Mouse (Mus musculus) retina, embryonic 14.5 days (tissue): ENCODE measurements around the gene Emc7.

Experiments
- DNase-seq: peaks from one replicate; pipeline ENCODE4 v3.0.0-alpha.2; 2015; ENCODE audit warnings: low spot score

Gene Emc7

DNA sequence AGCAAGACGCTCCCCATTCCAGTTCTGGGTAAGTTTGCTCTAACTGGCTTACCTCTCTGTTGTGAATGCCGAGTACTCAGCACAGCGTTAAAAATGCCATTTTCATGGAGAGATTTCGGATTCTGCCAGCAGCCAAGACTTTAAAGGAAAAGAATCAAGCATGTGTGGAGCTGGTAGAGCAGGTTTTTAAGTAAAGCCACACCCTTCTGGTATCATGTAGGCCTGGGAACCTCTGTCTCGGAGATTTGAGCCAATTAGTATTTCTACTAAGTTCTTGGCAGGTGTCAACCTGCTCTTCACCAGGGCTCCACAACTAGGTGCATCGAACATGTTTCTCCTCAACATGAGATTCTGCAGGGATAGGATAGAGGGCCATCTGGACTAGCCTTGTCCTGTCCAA is 21.8 kb downstream of the Emc7 start:
- no peak for DNase-seq

GRCm38 (mm10) chr2:112480669-112481068 is 25.9 kb downstream of the Emc7 start, which contains the start of gene Chrm5:
Gene Chrm5, minus strand, starts transcription at chr2:112480769.
- no peak for DNase-seq

DNA sequence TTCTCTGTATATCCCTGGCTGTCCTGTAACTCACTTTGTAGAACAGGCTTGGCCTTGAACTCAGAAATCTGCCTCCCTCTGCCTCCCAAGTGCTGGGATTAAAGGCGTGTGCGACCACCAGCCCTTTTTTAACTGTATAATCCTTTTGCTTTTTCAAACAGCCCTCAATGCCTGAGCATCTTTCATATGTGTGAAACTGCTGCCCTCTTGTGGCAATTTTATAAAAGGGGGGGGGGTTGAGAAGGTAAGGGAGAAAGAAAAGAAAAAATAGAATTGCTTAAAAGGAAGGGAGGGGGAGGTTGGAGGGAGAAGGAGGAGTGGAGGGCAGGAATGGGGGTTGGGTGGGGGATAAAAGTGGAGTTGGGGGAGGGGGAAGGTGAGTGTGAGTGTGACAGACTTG is 26.8 kb downstream of the Emc7 start:
- DNase-seq: peak; percentile 80

GRCm38 (mm10) chr2:112482533-112483333 is 27.9 kb downstream of the Emc7 start:
- no peak for DNase-seq

DNA sequence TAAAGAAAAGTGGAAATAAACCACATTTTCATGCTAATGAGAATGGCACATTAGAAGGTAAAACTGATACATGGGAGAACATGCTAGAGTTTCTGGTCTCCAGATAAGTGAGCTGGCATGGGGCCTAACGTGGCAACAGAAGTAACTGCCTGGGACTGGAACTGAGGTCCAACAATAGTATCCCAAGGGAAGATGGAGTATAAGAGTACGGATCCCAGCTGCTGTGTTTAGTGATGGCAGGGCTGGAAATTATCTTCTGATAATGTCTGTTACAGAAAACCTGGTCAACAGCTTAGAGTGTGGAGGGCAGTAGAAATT is 28.5 kb downstream of the Emc7 start:
- DNase-seq: no peak

- DNase-seq: no peak
These were observed 30.1 kb downstream of the Emc7 start for GRCm38 (mm10) chr2:112484886-112485285.

DNA sequence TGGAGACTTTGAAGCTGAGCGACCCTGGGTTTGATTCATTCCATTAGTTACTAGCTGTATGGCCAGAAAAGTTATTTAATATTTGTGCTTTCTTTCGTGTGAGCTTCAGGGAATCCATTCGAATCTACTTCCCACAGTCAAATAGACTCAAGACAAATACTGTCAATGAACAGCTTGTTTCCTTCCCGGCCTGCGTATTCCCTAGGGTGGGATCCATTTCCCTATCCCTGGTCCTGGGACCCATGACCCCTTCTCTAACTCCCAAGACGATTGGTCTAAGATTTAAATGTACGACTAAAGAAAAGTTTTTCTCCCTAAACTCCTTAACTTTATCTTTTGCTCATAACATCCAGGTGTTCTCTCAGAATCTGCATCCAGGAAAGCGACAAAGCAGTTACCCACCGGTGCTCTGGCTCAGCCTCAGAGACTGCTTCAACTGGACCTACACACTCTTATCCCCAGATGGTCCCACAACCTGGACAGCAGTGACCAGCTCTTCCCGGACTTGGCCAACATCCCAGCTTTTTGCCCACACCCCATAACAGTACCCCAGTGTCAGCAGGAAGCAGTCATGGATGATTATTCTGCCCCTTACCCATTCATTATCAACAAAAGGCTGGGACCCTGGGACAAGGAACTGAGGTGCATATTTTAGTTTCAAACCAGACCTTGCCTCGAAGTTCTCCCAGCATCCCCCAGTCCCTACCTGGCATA is 35.8 kb downstream of the Emc7 start:
- DNase-seq: no peak

- DNase-seq: peak; percentile 19
These were observed 36.8 kb downstream of the Emc7 start for GRCm38 (mm10) chr2:112491629-112492028.

DNA sequence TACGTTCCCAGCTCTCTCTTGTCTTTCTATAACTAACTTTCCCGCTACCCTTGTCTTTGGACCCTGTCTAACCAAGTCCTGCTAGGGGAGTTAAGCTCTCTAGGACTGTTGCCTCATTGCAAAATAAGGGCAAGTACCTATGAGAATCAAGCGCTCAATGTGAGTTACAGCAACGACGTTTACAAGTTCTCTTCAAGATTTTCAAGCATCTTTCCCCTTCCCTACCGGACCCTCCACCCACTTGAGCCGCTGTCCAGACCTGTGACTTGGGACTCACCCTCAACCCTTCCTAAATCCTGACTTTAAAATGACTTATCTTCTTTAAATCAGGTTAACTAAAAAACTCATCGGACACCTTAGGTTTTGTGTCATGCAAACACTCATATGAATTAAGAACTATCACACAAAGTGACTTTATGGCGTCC is 37.6 kb downstream of the Emc7 start:
- no peak for DNase-seq

DNA sequence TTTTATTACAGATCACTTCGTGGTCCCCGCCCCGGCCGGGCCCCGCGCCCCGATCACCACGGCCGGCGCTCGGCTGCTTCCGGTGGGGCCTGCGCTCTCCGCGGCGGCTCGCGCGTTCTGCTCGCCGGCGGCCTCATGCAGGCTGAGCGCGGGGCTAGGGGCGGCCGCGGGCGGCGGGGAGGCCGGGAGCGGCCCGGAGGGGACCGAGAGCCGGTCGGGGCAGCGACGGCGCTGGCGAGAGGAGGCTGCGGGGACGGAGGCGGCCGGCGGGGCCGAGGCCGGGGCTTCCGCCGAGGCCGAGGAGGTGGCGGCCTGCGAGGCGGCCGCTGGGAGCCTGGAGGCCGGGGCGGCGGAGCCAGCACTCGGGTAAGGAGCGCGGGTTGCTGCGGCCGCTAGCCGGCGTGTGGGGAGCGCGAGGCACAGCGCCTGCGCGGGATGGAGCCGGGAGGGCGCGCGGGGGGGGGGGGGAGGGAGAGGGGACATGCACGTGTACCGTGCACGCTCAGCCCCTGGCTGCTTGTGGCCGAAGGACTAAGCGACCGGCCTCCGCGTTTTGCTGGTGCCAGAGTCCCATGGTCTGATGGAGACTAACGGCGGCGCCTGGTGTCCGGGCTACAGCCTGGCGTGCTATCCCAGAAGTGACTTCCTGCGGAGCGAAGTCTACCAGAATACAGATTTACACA is 38.2 kb downstream of the Emc7 start, which contains the start of gene Aven:
Gene Aven (plus strand): TSS at position 109 of the 683 bp plus-strand sequence.
- peak; percentile 87 for DNase-seq

DNA sequence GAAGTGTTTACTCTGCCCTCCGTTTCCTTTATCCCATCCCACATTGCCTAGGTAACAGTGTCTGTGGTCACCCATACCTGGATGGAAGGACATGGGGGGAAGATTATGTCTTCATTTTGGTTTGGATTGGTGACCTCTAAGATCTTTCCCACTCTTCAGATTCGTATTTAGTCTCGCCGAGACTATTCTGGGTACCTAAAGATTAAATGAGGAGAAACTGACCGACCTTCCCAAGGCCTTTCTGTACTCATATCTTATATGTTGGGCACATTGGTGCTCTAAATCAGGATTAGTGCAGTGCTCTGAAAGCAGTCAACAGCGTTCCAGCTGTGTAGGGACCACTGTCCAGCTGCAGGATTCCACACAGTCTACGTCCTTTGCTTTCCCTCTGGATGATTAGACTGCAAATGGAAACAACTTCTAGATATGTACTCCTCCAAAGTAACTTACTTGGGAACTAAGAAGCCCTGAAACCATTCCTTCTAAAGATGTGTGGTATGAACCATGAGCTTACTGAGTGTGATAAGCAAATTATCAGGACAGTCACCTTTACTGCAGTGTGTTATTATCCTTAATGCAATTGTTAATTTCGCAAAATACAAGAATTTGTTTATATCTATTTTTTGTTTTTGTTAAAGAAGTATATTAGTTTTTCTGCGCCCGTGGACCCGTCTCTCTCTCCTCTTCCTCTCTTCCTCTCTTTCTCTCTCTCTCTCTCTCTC is 38.9 kb downstream of the Emc7 start:
- no peak for DNase-seq

DNA sequence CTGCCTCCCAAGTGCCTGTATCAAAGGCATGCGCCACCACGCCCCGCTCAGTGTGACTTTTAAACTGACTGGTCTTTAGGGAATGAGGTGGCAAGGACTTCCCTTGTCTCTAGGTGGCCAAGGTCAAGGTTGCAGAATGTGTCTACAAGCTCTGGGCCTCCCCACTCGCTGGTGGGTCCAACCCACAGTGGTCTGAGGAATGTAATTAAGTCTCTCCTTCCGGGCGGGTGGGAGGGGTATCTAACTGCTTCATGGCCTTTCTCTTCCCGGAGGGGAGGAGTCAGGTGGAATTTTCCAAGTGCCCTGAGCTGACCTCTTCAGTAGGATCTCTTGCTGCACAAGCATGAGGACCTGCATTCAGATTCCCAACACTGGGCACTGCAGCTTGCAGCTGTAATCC is 43.1 kb downstream of the Emc7 start:
- no peak for DNase-seq

- DNase-seq: peak; percentile 78
These were observed 46.4 kb downstream of the Emc7 start for GRCm38 (mm10) chr2:112501209-112501608.

- DNase-seq: no peak
These were observed 49.2 kb downstream of the Emc7 start for GRCm38 (mm10) chr2:112503978-112504377.

GRCm38 (mm10) chr2:112506841-112507435 is 52.1 kb downstream of the Emc7 start:
- no peak for DNase-seq

GRCm38 (mm10) chr2:112507444-112507843 is 52.6 kb downstream of the Emc7 start:
- no peak for DNase-seq

DNA sequence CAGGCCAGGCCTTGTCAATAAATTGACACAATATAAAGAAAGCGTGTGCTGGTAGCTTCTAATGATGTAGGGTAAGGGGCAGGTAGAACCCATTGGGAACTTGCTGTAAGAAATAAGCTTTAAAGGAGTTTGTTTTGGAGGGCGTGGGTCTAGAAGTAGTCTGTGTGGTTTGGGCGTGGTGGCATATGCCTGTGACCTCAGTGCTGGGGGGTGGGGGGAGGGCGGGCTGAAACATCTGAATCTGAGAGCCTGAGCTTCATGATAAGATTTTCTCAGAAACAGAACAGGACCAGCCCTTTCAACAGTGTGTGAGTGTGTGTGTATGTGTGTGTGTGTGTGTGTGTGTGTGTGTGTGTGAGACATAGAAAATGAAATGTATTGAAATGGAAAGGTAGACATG is 55.3 kb downstream of the Emc7 start:
- DNase-seq: no peak

- no peak for DNase-seq
These were observed 58.2 kb downstream of the Emc7 start for GRCm38 (mm10) chr2:112513036-112513435.

DNA sequence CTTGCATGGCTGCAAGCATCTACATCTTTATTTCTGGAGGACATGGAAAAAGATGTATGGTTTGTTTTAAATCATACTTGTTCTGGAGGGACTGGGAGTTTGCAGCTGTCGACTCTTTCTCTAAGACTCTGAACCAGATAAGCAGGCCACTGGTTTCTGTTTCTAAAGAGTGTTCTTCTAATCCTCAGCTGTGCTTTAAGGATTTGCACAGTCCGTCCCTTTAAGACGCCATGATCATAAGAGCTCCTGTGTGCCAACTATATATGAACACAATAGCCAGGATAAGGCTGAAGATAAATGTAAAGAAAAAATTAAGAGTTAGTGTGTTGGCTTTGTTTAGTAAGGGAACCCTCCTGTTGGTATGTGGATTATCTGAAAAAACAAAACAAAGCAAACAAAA is 61.9 kb downstream of the Emc7 start:
- no peak for DNase-seq

GRCm38 (mm10) chr2:112517218-112517617 is 62.4 kb downstream of the Emc7 start:
- DNase-seq: no peak

DNA sequence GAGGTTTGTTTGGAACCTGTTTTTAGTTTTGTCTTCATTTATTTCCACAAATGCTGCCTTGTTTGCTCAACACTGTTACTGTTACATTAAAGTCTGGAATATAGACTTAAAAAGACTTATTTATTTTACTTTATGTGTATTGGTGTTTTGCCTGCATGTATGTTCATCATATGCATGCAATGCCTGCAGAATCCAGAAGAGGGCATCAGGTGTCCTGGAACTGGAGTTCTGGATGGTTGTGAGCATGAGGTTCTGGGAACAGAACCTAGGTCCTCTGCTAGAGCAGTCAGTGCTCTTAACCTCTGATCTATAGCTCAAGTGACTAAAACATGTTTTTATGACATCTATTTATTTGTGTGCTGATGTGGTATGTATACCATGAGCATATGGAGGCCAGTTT is 63.7 kb downstream of the Emc7 start:
- no peak for DNase-seq
